Mouse (Mus musculus): Measurements from ENCODE around the gene Mt3.

GRCm38 (mm10) chr8:94189275-94190031, 37.0 kb downstream of the Mt3 start:
- TF ChIP-seq POLR2A (IDR thresholded peaks at IDR 0.05; ENCODE audit: borderline replicate concordance, extremely low read depth, low read depth, low read length): no peak
- no peak for TF ChIP-seq CTCF (IDR thresholded peaks at IDR 0.05; ENCODE audit: insufficient read depth, low read length)

Measured in lung, adult 2 months (tissue).